9 mouse cellular contexts compared by ENCODE assay signal in the genomic region with DNA sequence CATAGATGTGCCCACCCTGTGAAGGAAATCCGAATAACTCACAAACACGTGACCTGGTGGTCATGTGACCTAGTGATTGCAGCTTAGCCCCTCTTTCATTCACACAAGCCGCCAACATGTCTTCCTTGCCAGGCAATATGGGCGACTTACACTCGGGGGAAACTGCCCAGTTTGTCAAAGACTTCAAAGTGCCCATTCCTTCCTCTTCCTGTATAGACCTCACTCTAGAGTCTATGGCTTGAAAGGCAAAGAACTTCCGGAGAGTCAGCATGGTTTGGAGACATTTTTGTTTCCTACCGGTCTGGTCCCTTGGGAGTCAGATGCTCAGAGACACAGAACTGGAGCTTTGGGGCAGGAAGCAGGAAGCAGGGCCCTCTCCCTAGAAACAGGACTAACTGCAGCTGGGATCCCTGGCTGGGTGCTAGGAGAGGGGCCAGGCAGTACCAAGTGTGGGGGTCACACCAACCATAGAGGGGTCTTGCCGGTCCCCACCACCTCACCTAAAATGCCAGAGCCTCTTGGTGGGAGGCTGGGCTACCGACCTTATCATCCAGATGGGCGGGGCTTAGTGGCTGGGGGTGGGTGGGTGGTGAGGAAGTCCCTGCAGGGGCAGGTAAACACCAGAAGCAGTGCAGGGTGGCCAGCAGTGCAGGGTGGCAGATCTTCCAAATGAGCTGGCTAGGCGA. TPM values are rescaled to one million over a fixed set of nuclear protein-coding genes. Genes with fewer than 3 reads are reported as not detected.
DNase-seq lines count a peak whose midpoint lies in the region; ATAC-seq lines count a peak whose summit lies in the region.
"Had no signal": no experiment of that assay in that cellular context is flagged by ENCODE, and none has a peak within 500 bp of the region (broad histone marks: within the 10 kb centered on the region; RNA-seq: fewer than 3 reads in every experiment).

No protein-coding gene starts in this region.

- ATAC-seq in embryonic facial prominence, embryonic 11.5 days (replicated peaks; ENCODE audit: insufficient number of reproducible peaks, low FRiP score, low TSS enrichment, low read depth): peak; percentile 5; the same call in 1 of the 2 replicates

- H3K4me1 ChIP-seq in embryonic facial prominence, embryonic 11.5 days (ENCODE audit: control insufficient read depth, insufficient read depth, low read length): 0 out of 2 replicates have a peak, but pooled peaks cover 3% of the 10 kb centered on the region

- H3K9ac ChIP-seq in embryonic facial prominence, embryonic 11.5 days (replicated peaks; ENCODE audit: low read length): peak overlapping the region; percentile 67

- DNase-seq in gastrocnemius, adult 18-20 months (ENCODE audit: low spot score): peak; percentile 20
- DNase-seq in gastrocnemius, postnatal 14 days: no peak
- DNase-seq in embryonic facial prominence, embryonic 11.5 days (ENCODE audit: low spot score): no peak
- DNase-seq in heart, postnatal 14 days: peak; percentile 52 to 53
- DNase-seq in kidney, postnatal 36 days: peak; percentile 49 to 73
- peak; percentile 63 to 73 for DNase-seq in natural killer cell, adult 2 months (ENCODE audit: low spot score in 2 of 2)
- DNase-seq in left cerebral cortex, adult 8-10 months (ENCODE audit: low spot score in 2 of 2): no peak
- no peak for DNase-seq in layer of hippocampus, adult 11-12 months (ENCODE audit: low spot score)

- WGBS in embryonic facial prominence, embryonic 11.5 days: 48% methylated on average over 11 of the region's 11 CpGs

- peak overlapping the region; percentile 15 for H3K4me3 ChIP-seq in embryonic facial prominence, embryonic 11.5 days (ENCODE audit: low read depth, low read length)

- no peaks in the 10 kb centered on the region for H3K27me3 ChIP-seq in embryonic facial prominence, embryonic 11.5 days (ENCODE audit: control insufficient read depth, insufficient read depth, low read length)

- intact Hi-C loops in gastrocnemius, postnatal 14 days (cut with DNase I; ENCODE audit: low total_unique reads): no loop called here
- intact Hi-C loops in heart, postnatal 14 days (cut with DNase I): no loop called here

- H3K9me3 ChIP-seq in embryonic facial prominence, embryonic 11.5 days (replicated peaks; ENCODE audit: control insufficient read depth, low read length): no peaks in the 10 kb centered on the region
- H3K9me3 ChIP-seq: G1E had no signal

- peak overlapping the region; percentile 57 for H3K27ac ChIP-seq in embryonic facial prominence, embryonic 11.5 days (replicated peaks; ENCODE audit: low read depth, low read length)

- H3K4me2 ChIP-seq in embryonic facial prominence, embryonic 11.5 days (ENCODE audit: low read depth, low read length): peak overlapping the region; percentile 57

- no peaks in the 10 kb centered on the region for H3K36me3 ChIP-seq in embryonic facial prominence, embryonic 11.5 days (replicated peaks; ENCODE audit: control insufficient read depth, insufficient read depth, low read depth, low read length)
- H3K36me3 ChIP-seq: G1E had no signal

RNA-seq across cellular contexts. Expression of a gene that starts 2.3 kb away (rescaled TPM):
- 1 to 10 TPM; 1.0 to 2.4 TPM for total RNA-seq in gastrocnemius, adult 18-20 months (2021)
- 10 to 100 TPM; 36.9 to 40.4 TPM for total RNA-seq in gastrocnemius, postnatal 14 days (2021)
- polyA plus RNA-seq in embryonic facial prominence, embryonic 11.5 days (2014; fragmentation: Nextera tagmentation; extraction: Ambion mirVana): 15.2 and 18.8 TPM in 2 replicates
- total RNA-seq in heart, postnatal 14 days (2021): 10 to 100 TPM; 83.9 to 98.0 TPM
- total RNA-seq in left cerebral cortex, adult 8-10 months (2022): 1 to 10 TPM; 1.7 to 4.0 (median 2.0) TPM
- polyA plus RNA-seq: G1E had no signal

RNA-seq across cellular contexts. Expression of a gene that starts 15.6 kb away (rescaled TPM):
- total RNA-seq in gastrocnemius, adult 18-20 months (2021): not detected
- total RNA-seq in gastrocnemius, postnatal 14 days (2021): under 1 TPM in 1 of 2 experiments, not detected in 1; 0.04 TPM
- not detected in 2 replicates for polyA plus RNA-seq in embryonic facial prominence, embryonic 11.5 days (2014; fragmentation: Nextera tagmentation; extraction: Ambion mirVana)
- total RNA-seq in heart, postnatal 14 days (2021): not detected
- 10 to 100 TPM; 16.2 to 23.4 (median 18.3) TPM for total RNA-seq in left cerebral cortex, adult 8-10 months (2022)
- polyA plus RNA-seq: G1E had no signal

RNA-seq across cellular contexts. Expression of a gene that starts 33.8 kb away (rescaled TPM):
- total RNA-seq in gastrocnemius, adult 18-20 months (2021): not detected
- not detected for total RNA-seq in gastrocnemius, postnatal 14 days (2021)
- polyA plus RNA-seq in embryonic facial prominence, embryonic 11.5 days (2014; fragmentation: Nextera tagmentation; extraction: Ambion mirVana): 0.17 TPM in 1 of 2 replicates, not detected in the other
- under 1 TPM; 0.07 to 0.20 TPM for total RNA-seq in heart, postnatal 14 days (2021)
- under 1 TPM; 0.26 to 0.94 (median 0.42) TPM for total RNA-seq in left cerebral cortex, adult 8-10 months (2022)
- polyA plus RNA-seq: G1E had no signal

RNA-seq across cellular contexts. Expression of a gene that starts 43.7 kb away (rescaled TPM):
- total RNA-seq in gastrocnemius, adult 18-20 months (2021): 1 to 10 TPM in 1 of 2 experiments, under 1 TPM in 1; 0.96 to 1.8 TPM
- total RNA-seq in gastrocnemius, postnatal 14 days (2021): 1 to 10 TPM; 1.1 to 2.5 TPM
- polyA plus RNA-seq in embryonic facial prominence, embryonic 11.5 days (2014; fragmentation: Nextera tagmentation; extraction: Ambion mirVana): 4.5 and 9.2 TPM in 2 replicates
- 10 to 100 TPM in 1 of 2 experiments, 1 to 10 TPM in 1; 3.9 to 18.7 TPM for total RNA-seq in heart, postnatal 14 days (2021)
- 1 to 10 TPM; 1.3 to 8.2 (median 4.9) TPM for total RNA-seq in left cerebral cortex, adult 8-10 months (2022)

Comparison
In these comparisons a context has a peak if more than half of its experiments do, and no peak if none do; other contexts are left out.
1. DNase-seq: peak in gastrocnemius, adult 18-20 months (single experiment), heart, postnatal 14 days (2 of 2), kidney, postnatal 36 days (2 of 2) and natural killer cell, adult 2 months (2 of 2); none in gastrocnemius, postnatal 14 days (single experiment), embryonic facial prominence, embryonic 11.5 days (single experiment), left cerebral cortex, adult 8-10 months (0 of 2) and layer of hippocampus, adult 11-12 months (single experiment).
2. RNA of a gene that starts 2.3 kb away (total RNA-seq): 83.9 to 98.0 TPM in heart, postnatal 14 days and 36.9 to 40.4 TPM in gastrocnemius, postnatal 14 days; 1.0 to 2.4 TPM in gastrocnemius, adult 18-20 months and 1.7 to 4.0 TPM in left cerebral cortex, adult 8-10 months; every median in the first group is over 4 times any median in the second.
3. RNA of a gene that starts 15.6 kb away (total RNA-seq): 16.2 to 23.4 TPM in left cerebral cortex, adult 8-10 months; 0.04 TPM in gastrocnemius, postnatal 14 days, not detected in heart, postnatal 14 days and not detected in gastrocnemius, adult 18-20 months; every median in the first group is over 10 times any median in the second.